Mouse (Mus musculus) cerebellum, adult 18-20 months (tissue): ENCODE data around the gene Hivep2.
A peak's percentile ranks its signal among the peaks of the same experiment; 100 is the strongest.

Experiments used
- DNase-seq, 2 experiments: peaks; one replicate each; pipeline ENCODE4 v3.0.0; 2021

Hivep2 gene

GRCm38 (mm10) chr10:13973563-13974179 lies 7.8 kb downstream of the Hivep2 start:
- peak; percentile 46 to 47 for DNase-seq

DNA sequence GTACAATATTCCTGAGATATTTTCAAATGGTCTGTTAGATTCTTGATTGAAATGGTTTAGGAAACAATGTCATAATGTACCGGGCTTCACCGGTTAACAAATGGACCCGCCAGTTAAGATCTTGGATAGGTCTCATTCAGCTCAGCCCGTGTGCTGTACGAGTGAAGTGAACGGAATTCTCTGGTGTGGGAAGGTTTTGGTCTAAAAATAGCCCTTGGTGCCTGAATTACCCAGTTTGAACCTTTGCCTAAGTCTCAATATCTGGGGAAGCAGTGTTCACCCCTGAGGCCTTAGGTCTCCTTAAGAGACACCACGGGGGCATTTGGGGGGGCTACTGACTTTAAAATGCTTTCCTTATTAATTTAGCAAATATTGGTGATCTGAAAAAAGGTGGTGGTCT lies 8.6 kb downstream of the Hivep2 start:
- DNase-seq, result no peak

- no peak for DNase-seq
These were observed 10.0 kb downstream of the Hivep2 start for GRCm38 (mm10) chr10:13975861-13976260.

- no peak for DNase-seq
These were observed 10.4 kb downstream of the Hivep2 start for GRCm38 (mm10) chr10:13976267-13976666.

- DNase-seq, result no peak
These were observed 16.4 kb downstream of the Hivep2 start for GRCm38 (mm10) chr10:13982271-13982670.

DNA sequence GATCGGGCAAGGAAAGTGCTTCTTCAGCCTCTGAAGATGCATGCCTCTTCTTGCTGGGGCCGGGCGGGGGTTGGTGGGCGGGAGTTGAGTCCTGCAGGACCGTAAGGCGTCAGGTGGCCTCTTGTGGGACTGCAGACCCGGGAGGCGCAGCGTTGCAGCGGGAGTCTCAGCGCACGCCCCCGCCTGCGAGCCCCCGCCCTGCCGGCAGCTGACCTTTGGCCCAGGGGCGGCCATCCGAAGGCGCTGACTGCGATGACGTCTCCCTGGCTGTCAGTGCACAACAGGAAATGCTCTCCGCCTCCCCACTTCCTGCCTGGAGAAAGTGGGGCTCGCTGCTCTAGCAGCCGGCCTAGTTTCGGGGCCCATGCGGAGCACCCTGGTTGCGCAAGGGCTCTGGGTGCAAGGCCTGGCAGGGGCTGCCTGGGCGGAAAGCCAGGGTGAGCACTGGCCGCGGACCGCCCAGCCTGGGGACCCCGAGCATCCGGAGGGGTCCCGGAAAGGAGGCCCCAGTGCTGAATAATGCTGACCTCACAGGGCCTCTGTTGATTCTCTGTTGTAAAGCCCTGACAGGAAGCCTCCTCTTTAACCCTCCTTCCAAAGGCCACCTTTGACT lies 17.0 kb downstream of the Hivep2 start:
- peak; percentile 63 to 77 for DNase-seq

DNA sequence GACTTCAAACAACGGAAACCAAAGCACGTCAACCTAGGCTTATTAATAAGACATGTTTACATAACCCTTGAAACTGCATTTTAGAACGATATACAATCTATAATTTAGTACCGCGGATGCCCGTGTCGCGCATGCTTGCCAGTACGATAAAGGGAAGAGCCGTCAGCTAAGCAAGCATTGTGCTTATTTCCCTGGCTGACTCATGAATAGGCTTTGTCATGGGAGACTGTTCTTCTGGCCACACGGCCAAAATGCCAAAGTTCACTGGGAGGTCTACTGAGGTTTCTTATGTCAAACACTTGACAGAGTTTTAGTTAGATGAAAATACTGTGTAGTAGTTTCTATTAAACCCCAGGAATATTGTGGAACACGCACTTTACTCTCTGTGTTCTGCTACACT lies 17.8 kb downstream of the Hivep2 start:
- DNase-seq, result no peak

GRCm38 (mm10) chr10:13984233-13984632 lies 18.4 kb downstream of the Hivep2 start:
- no peak for DNase-seq

DNA sequence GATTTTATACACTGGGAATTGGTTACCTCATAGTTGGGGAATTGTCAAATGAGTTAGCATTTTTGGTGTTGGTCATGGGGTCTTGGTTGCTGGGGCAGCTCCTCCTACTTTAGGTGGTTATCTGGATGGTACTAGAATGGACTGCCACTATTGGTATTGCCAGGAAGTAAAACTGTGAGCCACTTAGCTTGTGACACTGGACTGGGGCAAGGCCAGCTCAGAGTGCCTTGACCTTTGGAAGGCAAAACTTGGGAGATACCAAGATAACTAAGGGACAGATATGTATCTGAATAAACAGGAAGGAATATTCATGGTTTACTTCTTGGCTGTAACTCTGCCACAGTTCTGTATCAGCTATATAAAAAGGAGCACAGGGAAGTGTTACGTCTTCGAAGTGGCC lies 20.7 kb downstream of the Hivep2 start:
- DNase-seq, result no peak

GRCm38 (mm10) chr10:13987336-13987735 lies 21.5 kb downstream of the Hivep2 start:
- DNase-seq, result no peak

DNA sequence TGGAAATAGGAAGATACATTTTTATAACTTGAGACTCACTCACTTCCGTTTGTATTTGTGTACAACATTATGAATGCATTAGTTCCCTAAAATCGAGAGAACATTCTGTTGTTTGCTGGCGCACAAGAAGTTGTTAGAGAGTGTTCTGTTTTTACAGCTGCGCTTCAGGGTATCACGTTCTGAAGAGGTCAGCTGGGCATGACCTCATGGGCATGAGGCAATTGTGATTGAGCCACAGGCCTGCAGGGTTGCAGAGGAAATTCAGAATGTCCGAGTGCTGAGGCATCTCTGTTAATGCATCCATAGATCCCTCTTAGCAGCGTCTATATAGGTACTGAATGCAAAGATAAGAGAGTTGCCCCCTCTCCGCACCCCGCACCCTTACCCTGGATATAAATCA lies 22.4 kb downstream of the Hivep2 start:
- DNase-seq, result no peak

DNA sequence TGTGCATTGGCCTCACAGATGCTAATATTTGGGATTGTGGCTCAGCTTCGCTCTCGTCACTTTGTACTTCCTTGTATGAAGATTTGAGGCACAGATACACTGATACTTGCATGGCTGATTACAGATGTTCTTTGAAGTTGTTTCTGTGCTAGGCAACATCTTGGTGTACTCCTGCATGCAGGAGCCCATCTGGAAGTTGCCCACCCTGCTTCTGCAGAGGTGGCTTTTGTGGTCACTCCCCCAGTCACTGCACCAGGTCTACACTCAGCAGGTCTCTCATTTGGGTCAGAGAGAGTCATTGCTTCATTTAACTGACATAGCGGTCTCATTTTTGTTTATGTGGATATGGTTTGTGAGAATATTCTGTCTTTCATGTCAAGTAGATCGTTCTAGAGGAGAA lies 22.9 kb downstream of the Hivep2 start:
- DNase-seq, result no peak

- DNase-seq, result peak in 1 of 2 experiments; percentile 22
These were observed 25.0 kb downstream of the Hivep2 start for GRCm38 (mm10) chr10:13990842-13991241.

GRCm38 (mm10) chr10:13993411-13993810 lies 27.5 kb downstream of the Hivep2 start:
- no peak for DNase-seq

DNA sequence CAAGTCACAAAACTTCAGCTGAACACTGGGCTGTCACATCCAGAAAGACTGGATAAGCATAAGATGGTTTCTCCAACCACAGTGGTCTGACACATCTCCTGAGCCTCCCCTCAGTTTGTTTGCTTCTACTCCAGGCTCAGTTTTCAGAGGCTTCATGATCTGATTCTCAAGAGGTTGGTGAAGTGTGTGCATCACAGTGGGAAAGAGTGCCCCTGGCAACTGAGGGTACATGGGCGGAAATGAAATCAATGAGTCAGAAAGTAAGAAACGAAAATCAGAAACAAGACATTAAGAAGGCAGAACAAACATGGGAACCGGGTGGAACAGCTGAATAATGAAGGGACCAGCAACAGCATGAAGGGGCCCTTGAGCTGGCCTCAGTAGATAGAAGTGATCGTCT lies 31.5 kb downstream of the Hivep2 start:
- DNase-seq, result no peak

- no peak for DNase-seq
These were observed 39.1 kb downstream of the Hivep2 start for GRCm38 (mm10) chr10:14004769-14005517.

GRCm38 (mm10) chr10:14009721-14010120 lies 43.8 kb downstream of the Hivep2 start:
- peak in 1 of 2 experiments; percentile 24 for DNase-seq

- no peak for DNase-seq
These were observed 50.6 kb downstream of the Hivep2 start for GRCm38 (mm10) chr10:14016287-14016970.

GRCm38 (mm10) chr10:14017338-14017737 lies 51.5 kb downstream of the Hivep2 start:
- no peak for DNase-seq

DNA sequence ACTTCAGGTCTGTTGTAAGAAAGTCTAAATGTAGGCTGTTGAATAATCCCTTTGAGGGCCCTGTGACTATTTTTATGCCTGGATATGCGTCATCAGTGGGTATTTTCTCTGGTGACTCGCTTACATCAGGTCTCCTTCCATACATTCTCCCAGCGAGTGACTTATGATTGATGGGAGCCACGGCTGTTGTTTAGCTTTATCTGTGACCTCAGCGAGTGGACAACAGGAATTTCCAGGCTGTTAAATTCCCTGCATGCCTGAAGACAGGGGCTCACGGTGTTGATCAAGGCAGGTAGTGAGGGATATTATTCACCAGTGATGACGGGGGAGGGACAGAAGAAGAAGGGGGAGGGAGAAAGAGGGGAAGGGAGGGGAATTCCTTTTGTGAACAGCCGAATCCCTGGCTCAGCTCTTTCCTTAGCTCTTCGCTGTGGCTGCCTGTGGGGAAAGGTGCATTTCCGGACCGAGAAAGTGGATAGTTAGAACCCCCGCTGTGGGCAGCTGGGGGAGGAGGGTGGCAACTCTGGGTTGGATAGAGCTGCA lies 52.0 kb downstream of the Hivep2 start:
- DNase-seq, result peak; percentile 40 to 42

GRCm38 (mm10) chr10:14018672-14019071 lies 52.8 kb downstream of the Hivep2 start:
- no peak for DNase-seq

DNA sequence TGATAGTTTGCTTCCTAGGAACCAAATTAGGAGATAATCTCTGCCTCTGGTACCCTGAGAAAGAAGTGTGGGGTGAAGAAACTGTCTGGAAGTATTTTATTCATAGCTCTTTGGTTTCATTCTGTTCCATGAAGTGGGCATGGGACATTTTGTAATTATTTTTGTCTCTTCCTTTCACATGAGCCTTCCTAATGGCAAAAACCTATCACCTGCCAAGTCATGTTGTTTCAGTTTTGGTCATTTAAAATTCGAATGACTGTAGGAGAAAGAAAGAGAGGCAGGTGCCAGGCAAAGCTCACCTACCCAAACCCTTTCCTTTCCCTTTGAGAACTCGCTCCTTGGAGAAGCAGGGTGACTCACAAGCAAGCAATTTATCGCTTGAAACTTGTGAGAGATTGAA lies 53.3 kb downstream of the Hivep2 start:
- no peak for DNase-seq

DNA sequence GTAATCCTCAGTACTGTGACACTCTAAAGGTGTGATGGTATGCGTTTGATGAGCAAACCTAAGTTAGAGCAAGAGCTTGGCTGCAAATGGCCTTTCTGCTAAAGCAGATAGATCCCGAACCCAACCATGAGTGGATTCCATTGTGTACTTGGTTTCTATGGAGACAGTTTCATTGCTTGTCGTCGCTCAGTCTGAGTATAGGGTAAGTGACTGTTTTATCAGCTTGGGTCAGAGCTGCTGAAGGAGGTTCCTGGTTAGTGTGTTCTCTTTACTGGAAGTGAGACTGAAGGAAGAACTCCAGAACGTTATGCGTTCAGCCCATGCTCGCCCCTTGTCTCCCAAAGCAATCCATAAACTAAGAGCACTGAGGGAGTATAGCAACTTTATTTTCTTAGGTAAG lies 54.4 kb downstream of the Hivep2 start:
- DNase-seq, result no peak
